Mouse (Mus musculus): ENCODE measurements around the gene Samd14. TPM values are rescaled to one million over a fixed set of nuclear protein-coding genes. Genes with fewer than 3 reads are reported as not detected.
"Not testable (repeated sequence)": the region's sequence is repeated elsewhere in the genome, so short reads cannot be mapped to it uniquely, and the experiment has no call there.

Samd14 gene
- polyA plus RNA-seq (2015; fragmentation: Nextera tagmentation; extraction: Ambion mirVana): 27.2 and 34.7 TPM in 2 replicates

GRCm38 (mm10) chr11:95009629-95010014, at the start of gene Samd14:
Gene Samd14, plus strand, starts transcription at chr11:95009879.
- ATAC-seq (ENCODE audit: low read depth): peak; percentile 27
- Histone ChIP-seq H3K9ac (ENCODE audit: low read depth, low read length) (peak within 1 kb of the TSS; percentile 85), H3K4me3 (ENCODE audit: low read depth, low read length) (peak within 1 kb of the TSS; percentile 71), H3K9me3 (replicated peaks; ENCODE audit: control insufficient read depth, low read length) (no peaks in the 10 kb centered on the region), H3K27ac (ENCODE audit: low read length) (peak within 1 kb of the TSS; percentile 98), H3K4me1 (ENCODE audit: control insufficient read depth, low read depth, low read length) (peaks cover 59% of the 10 kb centered on the region), H3K36me3 (ENCODE audit: control insufficient read depth, insufficient read depth) (peaks cover 10% of the 10 kb centered on the region), H3K4me2 (ENCODE audit: low read depth, low read length) (peak within 1 kb of the TSS; percentile 85), H3K27me3 (ENCODE audit: control insufficient read depth, insufficient read depth, low read depth, low read length) (no peaks in the 10 kb centered on the region)
- WGBS (ENCODE audit: insufficient replicate concordance): under 1% methylated on average over 31 of the region's 32 CpGs

GRCm38 (mm10) chr11:94962534-94963101, 47.1 kb upstream of the Samd14 start:
- H3K4me3 ChIP-seq (ENCODE audit: low read depth, low read length): no peak overlapping the region
- H3K9ac ChIP-seq (ENCODE audit: low read depth, low read length): no peak overlapping the region
- 53% methylated on average over 5 of the region's 5 CpGs for WGBS (ENCODE audit: insufficient replicate concordance)
- ATAC-seq (ENCODE audit: low read depth): no peak
- H3K9me3 ChIP-seq (replicated peaks; ENCODE audit: control insufficient read depth, low read length): no peaks in the 10 kb centered on the region
- no peaks in the 10 kb centered on the region for H3K36me3 ChIP-seq (ENCODE audit: control insufficient read depth, insufficient read depth)
- no peak overlapping the region for H3K4me2 ChIP-seq (ENCODE audit: low read depth, low read length)
- H3K27me3 ChIP-seq (ENCODE audit: control insufficient read depth, insufficient read depth, low read depth, low read length): no peaks in the 10 kb centered on the region; the same call in 1 of the 2 replicates
- no peak overlapping the region for H3K27ac ChIP-seq (ENCODE audit: low read length)
- no peaks in the 10 kb centered on the region for H3K4me1 ChIP-seq (ENCODE audit: control insufficient read depth, low read depth, low read length)

GRCm38 (mm10) chr11:94967419-94967818, 42.3 kb upstream of the Samd14 start, which contains the start of gene Hils1:
Gene Hils1, plus strand, starts transcription at chr11:94967593.
- Histone ChIP-seq H3K27ac (ENCODE audit: low read length) (no peak within 1 kb of the TSS), H3K9me3 (replicated peaks; ENCODE audit: control insufficient read depth, low read length) (no peaks in the 10 kb centered on the region), H3K27me3 (ENCODE audit: control insufficient read depth, insufficient read depth, low read depth, low read length) (no peaks in the 10 kb centered on the region; the same call in 1 of the 2 replicates), H3K36me3 (ENCODE audit: control insufficient read depth, insufficient read depth) (no peaks in the 10 kb centered on the region), H3K4me1 (ENCODE audit: control insufficient read depth, low read depth, low read length) (no peaks in the 10 kb centered on the region), H3K4me2 (ENCODE audit: low read depth, low read length) (no peak within 1 kb of the TSS), H3K9ac (ENCODE audit: low read depth, low read length) (no peak within 1 kb of the TSS), H3K4me3 (ENCODE audit: low read depth, low read length) (no peak within 1 kb of the TSS)
- 28% methylated on average over 4 of the region's 4 CpGs for WGBS (ENCODE audit: insufficient replicate concordance)
- no peak for ATAC-seq (ENCODE audit: low read depth)

- no peaks in the 10 kb centered on the region for H3K4me1 ChIP-seq (ENCODE audit: control insufficient read depth, low read depth, low read length)
- no peak overlapping the region for H3K9ac ChIP-seq (ENCODE audit: low read depth, low read length)
- WGBS (ENCODE audit: insufficient replicate concordance): 63% methylated on average over 7 of the region's 7 CpGs
- H3K4me3 ChIP-seq (ENCODE audit: low read depth, low read length): no peak overlapping the region
- no peaks in the 10 kb centered on the region; the same call in 1 of the 2 replicates for H3K27me3 ChIP-seq (ENCODE audit: control insufficient read depth, insufficient read depth, low read depth, low read length)
- no peak overlapping the region for H3K4me2 ChIP-seq (ENCODE audit: low read depth, low read length)
- no peak overlapping the region for H3K27ac ChIP-seq (ENCODE audit: low read length)
- H3K9me3 ChIP-seq (replicated peaks; ENCODE audit: control insufficient read depth, low read length): no peaks in the 10 kb centered on the region
- H3K36me3 ChIP-seq (ENCODE audit: control insufficient read depth, insufficient read depth): no peaks in the 10 kb centered on the region
- no peak for ATAC-seq (ENCODE audit: low read depth)
These were observed 41.5 kb upstream of the Samd14 start for GRCm38 (mm10) chr11:94968187-94968586.

- H3K4me1 ChIP-seq (ENCODE audit: control insufficient read depth, low read depth, low read length); H3K4me2 ChIP-seq (ENCODE audit: low read depth, low read length); ATAC-seq (ENCODE audit: low read depth); H3K4me3 ChIP-seq (ENCODE audit: low read depth, low read length); H3K27me3 ChIP-seq (ENCODE audit: control insufficient read depth, insufficient read depth, low read depth, low read length); H3K36me3 ChIP-seq (ENCODE audit: control insufficient read depth, insufficient read depth); H3K27ac ChIP-seq (ENCODE audit: low read length); H3K9ac ChIP-seq (ENCODE audit: low read depth, low read length); H3K9me3 ChIP-seq (replicated peaks; ENCODE audit: control insufficient read depth, low read length): not testable (repeated sequence)
- WGBS (ENCODE audit: insufficient replicate concordance): 83% methylated on average over 4 of the region's 4 CpGs
These were observed 40.0 kb upstream of the Samd14 start for GRCm38 (mm10) chr11:94969709-94970108.

GRCm38 (mm10) chr11:94970210-94970943, 39.3 kb upstream of the Samd14 start:
- no peak overlapping the region for H3K9ac ChIP-seq (ENCODE audit: low read depth, low read length)
- no peak overlapping the region for H3K27ac ChIP-seq (ENCODE audit: low read length)
- no peaks in the 10 kb centered on the region for H3K4me1 ChIP-seq (ENCODE audit: control insufficient read depth, low read depth, low read length)
- ATAC-seq (ENCODE audit: low read depth): no peak
- no peak overlapping the region for H3K4me2 ChIP-seq (ENCODE audit: low read depth, low read length)
- no peak overlapping the region for H3K4me3 ChIP-seq (ENCODE audit: low read depth, low read length)
- H3K27me3 ChIP-seq (ENCODE audit: control insufficient read depth, insufficient read depth, low read depth, low read length): no peaks in the 10 kb centered on the region; the same call in 1 of the 2 replicates
- no peaks in the 10 kb centered on the region for H3K9me3 ChIP-seq (replicated peaks; ENCODE audit: control insufficient read depth, low read length)
- 47% methylated on average over 15 of the region's 15 CpGs for WGBS (ENCODE audit: insufficient replicate concordance)
- no peaks in the 10 kb centered on the region for H3K36me3 ChIP-seq (ENCODE audit: control insufficient read depth, insufficient read depth)

DNA sequence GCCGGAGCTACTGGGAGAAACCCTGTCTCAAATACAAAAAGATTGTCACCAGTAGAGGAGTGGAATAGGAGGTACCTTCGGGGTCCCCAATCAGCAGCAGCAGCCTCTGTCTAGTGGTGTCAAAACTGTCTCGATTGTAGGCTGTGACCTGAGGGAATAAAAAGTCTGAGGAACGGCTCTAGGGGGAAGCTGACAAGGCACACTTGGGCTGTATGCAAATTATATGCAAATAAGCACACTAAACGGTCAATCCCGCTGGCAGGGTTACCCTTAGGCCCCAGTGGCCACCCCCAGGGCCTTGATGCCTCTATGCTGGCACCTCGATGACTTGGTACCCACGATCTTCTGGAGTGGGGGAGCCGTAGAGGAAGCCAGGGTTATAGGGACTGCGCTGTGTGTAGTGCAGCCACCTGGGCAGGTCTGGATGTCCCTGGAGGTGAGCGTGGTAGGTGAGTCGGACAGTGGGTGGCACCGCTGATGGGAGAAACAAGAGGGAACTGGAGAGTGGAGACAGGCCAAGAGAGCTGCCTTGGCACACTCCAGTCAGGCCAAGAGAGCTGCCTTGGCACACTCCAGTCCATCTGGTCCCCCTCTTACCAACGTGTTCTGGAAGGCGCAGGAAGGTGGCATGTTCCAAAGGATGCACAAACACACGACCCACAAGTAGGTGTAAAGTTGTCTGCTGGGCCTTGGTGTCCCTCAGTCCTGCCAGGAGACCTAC, 37.6 kb upstream of the Samd14 start:
- H3K9ac ChIP-seq (ENCODE audit: low read depth, low read length): no peak overlapping the region
- H3K4me3 ChIP-seq (ENCODE audit: low read depth, low read length): no peak overlapping the region
- WGBS (ENCODE audit: insufficient replicate concordance): 49% methylated on average over 16 of the region's 16 CpGs
- H3K36me3 ChIP-seq (ENCODE audit: control insufficient read depth, insufficient read depth): no peaks in the 10 kb centered on the region
- no peak overlapping the region for H3K4me2 ChIP-seq (ENCODE audit: low read depth, low read length)
- no peak for ATAC-seq (ENCODE audit: low read depth)
- H3K4me1 ChIP-seq (ENCODE audit: control insufficient read depth, low read depth, low read length): no peaks in the 10 kb centered on the region
- no peaks in the 10 kb centered on the region; the same call in 1 of the 2 replicates for H3K27me3 ChIP-seq (ENCODE audit: control insufficient read depth, insufficient read depth, low read depth, low read length)
- no peaks in the 10 kb centered on the region for H3K9me3 ChIP-seq (replicated peaks; ENCODE audit: control insufficient read depth, low read length)
- H3K27ac ChIP-seq (ENCODE audit: low read length): no peak overlapping the region

GRCm38 (mm10) chr11:94972887-94973286, 36.8 kb upstream of the Samd14 start:
- H3K36me3 ChIP-seq (ENCODE audit: control insufficient read depth, insufficient read depth): no peaks in the 10 kb centered on the region
- H3K27me3 ChIP-seq (ENCODE audit: control insufficient read depth, insufficient read depth, low read depth, low read length): no peaks in the 10 kb centered on the region; the same call in 1 of the 2 replicates
- WGBS (ENCODE audit: insufficient replicate concordance): 57% methylated on average over 5 of the region's 5 CpGs

More at GRCm38 (mm10) chr11:94972887-94973286, 36.8 kb upstream of the Samd14 start:
- Histone ChIP-seq H3K4me2 (ENCODE audit: low read depth, low read length) (no peak overlapping the region), H3K9ac (ENCODE audit: low read depth, low read length) (no peak overlapping the region), H3K4me1 (ENCODE audit: control insufficient read depth, low read depth, low read length) (no peaks in the 10 kb centered on the region), H3K27ac (ENCODE audit: low read length) (no peak overlapping the region), H3K9me3 (replicated peaks; ENCODE audit: control insufficient read depth, low read length) (no peaks in the 10 kb centered on the region), H3K4me3 (ENCODE audit: low read depth, low read length) (no peak overlapping the region)
- no peak for ATAC-seq (ENCODE audit: low read depth)

Data from liver, embryonic 16.5 days (tissue).